Mouse (Mus musculus) Muller cell, postnatal 12 days (primary cell): ENCODE results near the gene Gpsm3.
A peak's percentile ranks its signal among the peaks of the same experiment; 100 is the strongest.
"Not testable (repeated sequence)": the region's sequence is repeated elsewhere in the genome, so short reads cannot be mapped to it uniquely, and the experiment has no call there.

Experiments used
- DNase-seq: peaks from one replicate; pipeline ENCODE4 v3.0.0-alpha.2; 2015; ENCODE audit errors: inconsistent ontology term

Gpsm3 gene

DNA sequence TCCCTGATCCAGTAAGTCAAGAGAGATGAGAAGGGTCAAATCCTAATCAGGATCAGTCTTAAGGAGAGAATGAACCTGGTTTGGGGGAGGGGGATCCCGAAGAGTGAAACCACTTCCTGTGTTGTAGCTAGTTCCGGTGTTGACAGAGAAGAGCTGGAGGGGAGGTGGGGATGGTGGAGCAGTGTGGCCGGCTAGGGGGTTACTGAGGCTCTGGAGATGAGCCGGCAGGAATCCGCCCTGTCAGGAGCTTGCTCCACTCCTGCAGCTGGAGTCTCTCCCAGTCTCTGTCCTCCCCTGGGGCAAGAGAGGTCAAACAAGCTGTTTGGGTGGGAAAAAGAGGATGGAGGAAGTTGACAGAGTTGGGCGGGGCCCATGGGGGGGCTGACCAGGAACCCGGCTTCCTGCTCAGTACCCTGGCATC is at the start of gene Gpsm3:
Gpsm3 (plus strand) TSS at position 126 of the 421 bp plus-strand sequence.
- no peak for DNase-seq

DNA sequence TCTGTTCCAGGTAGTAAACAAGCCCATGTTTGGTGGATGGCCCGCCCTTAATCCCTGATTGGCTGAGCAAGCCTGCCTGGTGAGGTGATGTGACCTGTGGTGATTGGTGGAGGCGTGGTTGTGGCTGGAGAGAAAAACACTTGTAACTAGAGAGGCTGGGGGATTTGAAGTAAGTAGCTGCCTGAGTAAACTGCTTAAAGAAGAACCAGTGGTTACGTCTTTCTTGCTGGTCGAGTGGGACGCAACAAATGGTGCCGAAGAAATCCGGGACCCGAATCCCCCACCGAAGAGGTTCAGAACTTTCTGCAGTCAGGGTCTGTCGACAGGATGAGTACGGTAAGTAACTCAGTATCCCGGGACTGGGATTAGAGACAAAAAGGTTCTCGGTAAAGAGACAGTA is 46.0 kb upstream of the Gpsm3 start:
- DNase-seq = not testable (repeated sequence)

DNA sequence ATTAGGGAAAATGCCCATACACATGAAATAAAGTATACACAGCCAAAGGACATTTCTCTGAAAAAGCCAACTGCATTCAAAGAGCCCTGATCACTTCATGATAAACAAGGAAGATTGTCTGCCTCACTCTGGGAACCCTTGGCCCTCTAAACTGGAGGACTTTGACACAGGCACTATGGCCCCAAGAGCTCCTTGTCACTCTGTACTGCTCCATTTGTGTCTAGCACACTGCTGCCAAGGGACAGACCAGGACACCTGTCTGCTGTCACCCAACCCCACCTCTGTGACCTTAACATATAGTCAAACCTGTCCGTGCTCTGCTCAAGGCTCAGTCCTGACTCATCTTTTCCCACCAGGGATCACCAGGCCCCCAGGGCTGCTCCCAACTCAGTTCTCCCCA is 42.8 kb upstream of the Gpsm3 start:
- DNase-seq = no peak

DNA sequence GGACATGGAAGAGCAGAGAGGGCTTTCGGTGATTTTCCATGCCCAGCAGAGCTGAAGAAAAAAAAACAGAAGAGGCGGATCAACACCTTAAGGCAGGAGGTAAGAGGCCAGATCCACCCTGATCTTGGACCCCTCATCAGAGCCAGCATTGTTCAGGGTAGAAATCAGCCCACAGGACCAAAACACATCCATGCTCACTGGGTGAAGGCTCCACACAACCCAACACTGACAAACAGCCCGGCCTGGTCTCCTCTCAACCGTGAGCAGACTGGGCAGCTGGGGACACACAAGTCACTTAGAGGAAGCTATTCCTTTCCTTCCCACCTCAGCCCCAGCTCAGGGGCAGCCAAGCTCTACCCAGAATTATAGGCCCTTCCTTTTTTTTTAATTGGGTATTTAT is 42.0 kb upstream of the Gpsm3 start:
- no peak for DNase-seq

DNA sequence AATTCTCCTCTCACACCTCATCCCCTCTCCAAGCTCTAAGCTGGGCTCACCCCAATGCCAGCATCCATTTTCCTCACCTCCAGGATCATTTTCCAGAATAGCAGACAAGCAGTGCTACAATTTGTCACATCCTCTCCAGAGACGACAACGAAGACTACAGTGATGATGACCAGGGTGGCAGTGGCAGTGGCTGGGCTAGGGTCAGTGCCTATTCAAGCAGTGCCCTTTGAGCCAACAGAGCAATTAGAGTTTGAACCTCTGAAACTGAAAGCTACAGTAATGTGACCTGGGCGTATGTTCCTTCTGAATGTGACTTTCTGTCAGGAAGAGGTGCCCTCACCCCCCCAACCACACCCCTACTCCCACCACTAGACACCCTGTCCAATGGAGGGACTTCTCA is 40.5 kb upstream of the Gpsm3 start:
- no peak for DNase-seq

DNA sequence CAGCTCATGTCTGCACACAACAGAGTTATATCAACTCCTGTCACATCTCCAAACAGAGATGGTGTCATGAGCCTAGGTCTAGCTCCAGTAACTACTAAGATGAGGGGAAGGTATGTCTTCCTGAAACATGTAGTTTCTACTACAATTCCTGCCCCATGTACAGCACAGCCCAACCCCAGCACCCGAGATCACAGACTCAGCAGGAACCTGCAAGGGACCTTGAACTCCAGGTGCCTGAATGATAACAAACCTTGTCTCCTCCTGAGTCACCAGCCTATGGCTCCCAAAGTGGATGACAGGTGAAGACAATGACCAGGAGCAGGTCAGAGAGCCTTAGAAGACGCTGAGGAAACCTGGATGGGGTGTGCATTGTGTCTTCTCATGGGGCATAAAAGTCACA is 39.8 kb upstream of the Gpsm3 start:
- no peak for DNase-seq

DNA sequence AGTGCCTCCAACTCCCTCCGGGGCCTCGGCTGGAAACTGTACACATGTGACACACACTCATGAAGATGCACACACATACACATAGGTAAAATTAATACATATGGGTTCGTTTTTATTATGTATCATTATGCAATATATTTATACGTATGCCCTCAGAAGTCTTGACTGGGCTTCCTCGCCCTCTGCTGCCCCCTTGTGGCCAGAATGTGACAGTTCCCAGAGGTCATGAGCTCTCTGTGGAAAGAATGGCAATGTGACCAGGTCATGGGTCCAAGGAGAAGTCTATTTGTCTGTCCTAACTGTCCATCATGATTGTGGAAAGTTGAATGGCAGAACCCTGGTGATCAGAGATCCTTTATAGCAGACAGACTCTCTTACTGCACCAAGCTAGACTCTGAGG is 34.1 kb upstream of the Gpsm3 start:
- DNase-seq = peak; percentile 60

DNA sequence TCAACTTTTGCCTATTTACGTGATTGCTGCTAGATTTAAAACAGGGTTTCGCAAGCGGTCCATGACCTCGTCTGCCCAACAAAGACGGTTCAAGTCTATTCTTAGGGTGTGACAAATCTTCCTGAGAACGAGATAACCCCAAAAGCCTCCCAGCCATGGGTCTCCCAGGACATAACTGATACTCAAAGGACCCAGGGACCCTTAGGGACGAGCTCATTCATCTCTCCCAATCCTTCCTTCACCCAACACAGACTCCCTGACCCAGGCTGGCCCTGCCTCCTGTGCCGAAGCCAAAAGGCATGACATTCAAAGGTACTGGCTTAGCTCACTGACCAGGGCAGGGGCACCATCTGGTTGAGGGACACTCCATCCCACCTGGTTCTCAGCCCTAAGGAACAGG is 33.2 kb upstream of the Gpsm3 start:
- DNase-seq = no peak

DNA sequence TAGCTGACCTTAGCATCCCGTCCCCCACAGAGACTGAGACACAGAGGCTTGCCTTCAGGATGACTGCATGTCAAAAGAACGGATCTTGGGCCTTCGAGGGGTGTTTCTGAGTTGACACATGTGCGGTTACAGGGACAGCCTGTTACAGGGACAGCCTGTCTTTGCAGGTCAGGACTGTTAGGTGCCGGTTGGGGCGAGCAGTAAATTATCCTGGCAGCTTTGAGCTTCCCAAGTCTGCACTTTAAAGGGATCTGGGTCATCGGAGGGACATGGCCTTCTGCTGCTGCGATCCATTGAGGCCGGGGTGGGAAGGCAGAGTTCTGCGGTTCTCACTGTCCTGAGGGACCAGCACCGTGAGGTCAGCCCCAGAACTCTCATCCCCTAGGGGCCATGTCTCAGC is 32.2 kb upstream of the Gpsm3 start:
- DNase-seq = no peak

DNA sequence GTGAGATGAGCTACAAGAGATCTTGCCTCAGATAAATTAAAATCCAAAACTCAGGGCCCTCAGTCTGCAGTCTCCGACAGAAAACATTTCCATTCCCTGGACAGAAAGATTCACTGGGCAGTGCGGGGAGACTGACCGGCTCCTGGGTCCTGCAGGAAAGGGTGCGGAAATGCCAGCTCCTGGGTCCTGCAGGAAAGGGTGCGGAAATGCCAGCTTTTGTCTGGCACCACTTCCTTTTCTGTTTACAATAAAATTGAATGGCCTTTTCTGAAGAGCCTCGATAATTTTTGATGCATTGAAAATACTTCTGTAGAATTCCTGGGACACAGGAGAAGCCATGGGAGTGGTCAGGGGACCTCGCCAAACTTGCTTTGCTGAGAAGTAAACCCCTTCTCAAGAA is 30.5 kb upstream of the Gpsm3 start:
- DNase-seq = no peak

DNA sequence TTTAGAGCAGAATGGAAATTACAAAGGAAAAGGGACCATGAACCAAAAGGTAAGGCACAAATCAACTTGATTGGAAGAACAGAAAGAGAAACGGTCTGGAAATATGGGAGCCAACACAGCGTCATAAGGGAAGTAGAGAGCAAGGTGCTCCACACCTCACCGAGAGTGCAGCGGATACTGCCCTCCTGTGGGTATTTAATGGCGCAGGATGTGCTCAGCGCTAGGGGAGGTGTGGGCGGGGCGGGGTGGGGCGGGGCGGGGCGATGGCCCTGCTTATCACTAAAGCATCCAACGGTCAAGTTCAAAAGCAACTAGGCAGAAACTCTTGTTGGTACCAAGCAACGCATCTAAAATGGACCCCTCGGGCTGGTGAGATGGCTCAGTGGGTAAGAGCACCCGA is 29.7 kb upstream of the Gpsm3 start:
- DNase-seq = no peak

DNA sequence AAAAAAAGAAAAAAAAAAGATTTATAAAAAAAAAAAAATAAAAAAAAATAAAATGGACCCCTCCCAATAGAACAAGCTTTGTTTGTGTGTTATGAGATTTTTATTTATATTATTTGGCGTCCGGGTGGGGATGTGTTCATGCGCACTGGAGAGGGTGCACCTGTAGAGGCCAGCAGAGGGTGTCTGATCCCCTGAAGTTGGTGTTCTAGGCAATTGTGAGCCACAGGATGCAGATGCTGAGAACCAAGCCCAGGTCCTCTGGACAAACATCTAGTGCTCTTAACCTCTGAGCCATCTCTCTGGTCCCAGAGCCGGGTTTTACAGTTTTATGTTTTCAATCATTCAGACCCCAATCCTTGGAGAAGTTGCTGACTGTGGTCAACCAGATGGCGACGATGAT is 29.2 kb upstream of the Gpsm3 start:
- no peak for DNase-seq

DNA sequence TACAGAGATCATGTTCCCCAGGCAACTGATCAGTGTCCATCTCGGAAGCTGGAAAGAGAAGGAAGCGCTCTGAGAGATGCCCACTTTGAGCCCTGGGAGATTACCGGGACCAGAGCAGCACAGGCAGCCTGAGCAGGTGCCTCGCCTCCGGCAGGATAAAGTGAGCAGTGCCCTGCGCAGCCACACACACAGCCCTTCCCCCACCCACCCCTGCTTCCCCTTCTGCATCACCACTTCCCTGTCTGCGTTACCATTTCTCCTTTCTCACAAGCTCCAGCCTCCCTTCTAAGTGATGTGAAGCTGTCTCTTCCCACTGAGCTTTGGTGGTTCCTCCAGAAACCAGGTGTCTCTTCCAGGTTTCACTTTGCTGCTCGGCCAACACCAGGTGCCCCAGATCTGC is 28.4 kb upstream of the Gpsm3 start:
- no peak for DNase-seq

DNA sequence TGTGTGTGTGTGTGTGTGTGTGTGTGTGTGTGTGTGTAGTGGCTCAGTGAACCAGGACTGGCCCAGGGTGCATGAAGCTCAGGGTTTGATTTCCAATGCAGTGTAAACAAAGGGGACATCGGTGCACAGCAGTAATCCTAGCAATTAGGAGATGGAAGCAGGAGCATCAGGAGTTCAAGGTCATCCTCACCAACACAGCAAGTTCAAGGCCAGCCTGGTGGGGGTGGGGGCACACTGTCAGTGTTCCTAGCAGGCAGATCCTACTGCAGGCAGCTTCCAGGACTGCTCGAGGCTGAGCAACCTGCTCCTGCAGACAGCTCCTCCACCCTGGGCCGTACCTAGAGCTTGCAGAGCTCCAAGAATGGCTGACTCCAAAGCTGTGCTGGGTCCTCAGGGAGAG is 27.0 kb upstream of the Gpsm3 start:
- no peak for DNase-seq

DNA sequence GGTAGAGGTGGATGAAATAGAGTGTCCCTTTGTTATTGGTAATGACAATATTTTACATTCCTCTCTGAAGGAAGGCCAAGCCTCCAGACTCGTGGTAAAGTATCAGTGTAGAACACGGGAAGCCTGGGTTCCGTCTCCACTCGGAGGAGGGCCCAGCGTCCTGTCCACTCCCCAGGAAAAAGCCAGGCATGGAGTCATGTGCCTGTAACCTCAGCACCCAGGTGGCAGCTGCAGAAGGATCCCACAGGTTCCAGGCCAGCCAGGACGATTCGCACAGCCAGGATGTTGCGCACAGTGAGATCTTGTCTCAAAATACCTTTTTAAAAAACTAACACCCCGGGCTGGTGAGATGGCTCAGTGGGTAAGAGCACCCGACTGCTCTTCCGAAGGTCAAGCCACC is 26.3 kb upstream of the Gpsm3 start:
- DNase-seq = no peak

DNA sequence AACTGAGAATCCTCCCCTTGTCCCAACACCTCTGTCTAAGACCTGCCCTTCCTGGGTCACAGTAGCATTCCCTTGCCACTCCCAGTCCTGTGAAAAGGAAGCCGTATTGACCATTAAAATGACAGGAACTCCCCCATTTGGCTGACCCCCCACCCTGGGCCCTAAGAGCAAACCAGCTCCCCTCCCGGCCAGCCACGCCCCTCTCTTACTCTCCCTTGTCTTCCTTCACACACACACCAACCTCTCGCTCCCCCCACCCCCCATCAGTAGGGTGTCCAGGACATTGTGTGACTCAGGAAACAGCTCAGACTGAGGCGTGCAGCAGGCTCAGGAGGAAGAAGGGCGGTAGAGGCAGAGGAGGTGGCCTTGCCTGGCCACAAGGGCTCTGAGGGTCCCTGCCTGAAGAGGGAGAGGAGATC is 25.6 kb upstream of the Gpsm3 start, which contains the start of gene Notch4:
Notch4 (plus strand) TSS at position 266 of the 419 bp plus-strand sequence.
- peak; percentile 58 for DNase-seq

DNA sequence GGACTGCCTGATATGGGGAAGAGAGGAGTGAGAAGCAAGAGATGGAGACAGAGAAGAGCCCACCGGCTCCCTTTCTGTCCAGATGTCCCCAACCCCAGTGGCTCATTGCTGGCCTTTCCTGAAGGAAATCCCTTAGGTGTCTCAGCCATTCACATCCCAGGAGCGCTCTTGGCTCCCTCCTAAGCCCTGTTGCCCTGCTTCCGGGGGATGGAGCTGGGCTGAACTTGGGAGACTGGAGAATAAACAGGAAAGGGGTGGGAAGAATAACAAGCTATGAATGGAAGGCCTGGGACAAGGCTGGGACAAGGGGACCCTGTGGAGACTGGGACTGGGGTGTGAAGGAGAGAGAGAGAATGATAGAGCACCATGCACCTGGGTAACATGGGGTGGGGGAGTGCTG is 24.8 kb upstream of the Gpsm3 start:
- DNase-seq = peak; percentile 10

DNA sequence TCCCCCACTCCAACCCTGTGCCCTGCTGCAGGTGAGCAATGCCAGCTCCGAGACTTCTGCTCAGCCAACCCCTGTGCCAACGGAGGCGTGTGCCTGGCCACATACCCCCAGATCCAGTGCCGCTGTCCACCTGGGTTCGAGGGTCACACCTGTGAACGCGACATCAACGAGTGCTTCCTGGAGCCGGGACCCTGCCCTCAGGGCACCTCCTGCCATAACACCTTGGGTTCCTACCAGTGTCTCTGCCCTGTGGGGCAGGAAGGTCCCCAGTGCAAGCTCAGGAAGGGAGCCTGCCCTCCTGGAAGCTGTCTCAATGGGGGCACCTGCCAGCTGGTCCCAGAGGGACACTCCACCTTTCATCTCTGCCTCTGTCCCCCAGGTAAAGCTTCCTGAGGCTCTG is 22.3 kb upstream of the Gpsm3 start:
- no peak for DNase-seq

DNA sequence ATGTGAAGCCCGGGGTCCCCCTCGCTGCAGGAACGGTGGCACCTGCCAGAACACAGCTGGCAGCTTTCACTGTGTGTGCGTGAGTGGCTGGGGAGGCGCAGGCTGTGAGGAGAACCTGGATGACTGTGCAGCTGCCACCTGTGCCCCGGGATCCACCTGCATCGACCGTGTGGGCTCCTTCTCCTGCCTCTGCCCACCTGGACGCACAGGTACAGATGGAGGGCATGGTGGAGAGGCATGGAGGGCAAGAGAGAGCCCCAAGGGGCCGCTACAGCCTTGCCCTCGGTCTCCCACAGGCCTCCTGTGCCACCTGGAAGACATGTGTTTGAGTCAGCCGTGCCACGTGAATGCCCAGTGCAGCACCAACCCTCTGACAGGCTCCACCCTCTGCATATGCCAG is 21.2 kb upstream of the Gpsm3 start:
- no peak for DNase-seq

DNA sequence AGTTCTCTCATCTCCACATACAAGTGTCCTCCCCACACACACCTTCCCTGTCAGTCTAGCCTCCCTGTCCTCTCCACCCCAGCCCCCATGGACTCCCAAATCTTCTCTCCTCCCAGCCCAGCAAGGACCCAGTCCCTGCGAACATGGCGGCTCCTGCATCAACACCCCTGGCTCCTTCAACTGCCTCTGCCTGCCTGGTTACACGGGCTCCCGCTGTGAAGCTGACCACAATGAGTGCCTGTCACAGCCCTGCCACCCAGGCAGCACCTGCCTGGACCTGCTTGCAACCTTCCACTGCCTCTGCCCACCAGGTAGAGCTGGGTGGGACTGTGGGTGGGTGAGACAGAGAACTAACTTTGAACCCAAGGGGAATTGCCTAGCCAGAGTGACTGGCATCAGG is 19.7 kb upstream of the Gpsm3 start:
- no peak for DNase-seq

DNA sequence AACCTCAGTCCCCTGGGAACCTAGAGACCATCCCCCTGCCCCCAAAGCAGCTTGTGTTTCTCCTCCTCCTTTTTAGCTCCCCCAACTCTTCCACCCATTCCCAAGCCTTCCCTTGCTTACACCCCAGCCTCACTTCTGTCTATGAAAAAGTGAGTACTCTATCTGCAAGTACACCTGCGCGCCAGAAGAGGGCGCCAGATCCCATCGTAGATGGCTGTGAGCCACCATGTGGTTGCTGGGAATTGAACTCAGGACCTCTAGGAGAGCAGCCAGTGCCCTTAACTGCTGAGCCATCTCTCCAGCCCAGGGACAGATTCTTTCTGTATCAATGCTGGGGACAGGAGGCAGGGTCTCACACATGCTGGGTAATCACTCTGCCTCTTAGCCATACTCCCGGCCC is 17.7 kb upstream of the Gpsm3 start:
- no peak for DNase-seq

DNA sequence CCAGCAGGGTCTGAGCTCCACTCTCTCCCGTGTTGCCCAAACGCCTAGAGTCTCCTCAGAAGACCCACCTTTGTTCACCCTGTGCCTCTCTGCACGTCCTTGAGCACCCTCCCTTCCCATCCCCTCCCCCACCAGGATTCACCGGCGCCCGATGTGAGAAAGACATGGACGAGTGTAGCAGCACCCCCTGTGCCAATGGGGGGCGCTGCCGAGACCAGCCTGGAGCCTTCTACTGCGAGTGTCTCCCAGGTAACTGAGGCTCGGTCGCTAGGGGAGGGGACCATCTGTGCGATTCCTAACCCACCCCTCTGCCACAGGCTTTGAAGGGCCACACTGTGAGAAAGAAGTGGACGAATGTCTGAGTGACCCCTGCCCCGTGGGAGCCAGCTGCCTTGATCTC is 17.2 kb upstream of the Gpsm3 start:
- DNase-seq = no peak

DNA sequence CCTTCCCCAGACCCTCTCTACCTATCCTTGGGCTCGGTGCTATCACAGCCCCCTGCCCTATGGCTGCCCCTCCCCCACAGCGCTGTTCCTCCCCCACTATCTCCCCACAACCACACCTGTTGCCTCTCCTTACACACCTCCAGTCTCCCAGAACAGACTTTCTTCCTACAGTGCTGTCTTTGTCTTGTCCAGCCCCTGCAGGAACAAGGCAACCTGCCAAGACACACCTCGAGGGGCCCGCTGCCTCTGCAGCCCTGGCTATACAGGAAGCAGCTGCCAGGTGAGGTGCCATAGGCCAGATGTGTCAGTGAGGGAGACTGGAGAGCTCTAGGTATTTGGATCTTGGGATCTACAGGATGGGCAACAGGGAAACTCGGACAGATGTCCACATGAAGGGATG is 13.0 kb upstream of the Gpsm3 start:
- no peak for DNase-seq

DNA sequence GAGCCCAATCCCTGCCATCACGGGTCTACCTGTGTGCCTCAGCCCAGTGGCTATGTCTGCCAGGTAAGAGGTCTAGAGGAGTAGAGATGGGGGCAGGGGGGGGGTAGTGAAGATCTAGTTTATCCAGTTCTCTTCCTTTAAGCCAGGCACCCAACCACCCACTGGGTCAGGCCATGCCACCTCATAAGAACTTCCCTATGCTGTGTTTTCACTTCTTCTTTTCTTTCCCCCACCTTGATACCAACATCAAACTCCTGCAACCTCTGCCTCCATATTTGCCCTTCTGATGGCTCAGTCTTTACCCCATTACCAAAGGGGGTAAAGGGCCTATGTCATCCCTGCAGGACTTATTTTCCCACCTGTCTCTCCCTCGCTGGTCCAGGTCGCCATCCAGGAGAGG is 11.5 kb upstream of the Gpsm3 start:
- DNase-seq = no peak

DNA sequence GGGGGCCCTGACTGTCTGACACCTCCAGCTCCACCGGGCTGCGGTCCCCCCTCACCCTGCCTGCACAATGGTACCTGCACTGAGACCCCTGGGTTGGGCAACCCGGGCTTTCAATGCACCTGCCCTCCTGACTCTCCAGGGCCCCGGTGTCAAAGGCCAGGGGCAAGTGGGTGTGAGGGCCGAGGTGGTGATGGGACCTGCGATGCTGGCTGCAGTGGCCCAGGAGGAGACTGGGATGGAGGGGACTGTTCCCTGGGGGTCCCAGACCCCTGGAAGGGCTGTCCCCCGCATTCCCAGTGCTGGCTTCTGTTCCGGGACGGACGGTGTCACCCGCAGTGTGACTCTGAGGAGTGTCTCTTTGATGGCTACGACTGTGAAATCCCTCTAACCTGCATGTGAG is 7.1 kb upstream of the Gpsm3 start:
- DNase-seq = no peak
